Mouse (Mus musculus): Measurements from ENCODE around the gene Neil1.
A peak's percentile ranks its signal among the peaks of the same experiment; 100 is the strongest.

Gene Neil1

GRCm38 (mm10) chr9:57138507-57138906, 9.6 kb downstream of the Neil1 start:
- DNase-seq = no peak

- no peak for DNase-seq
Observed at GRCm38 (mm10) chr9:57137777-57138176, 10.3 kb downstream of the Neil1 start.

GRCm38 (mm10) chr9:57137246-57137645, 10.9 kb downstream of the Neil1 start:
- no peak for DNase-seq

- peak; percentile 95 for DNase-seq
Observed at GRCm38 (mm10) chr9:57130577-57131433, 17.3 kb downstream of the Neil1 start, which contains the start of gene Man2c1. Gene Man2c1, plus strand, starts transcription at chr9:57130690.

- DNase-seq = no peak
Observed at GRCm38 (mm10) chr9:57129641-57130040, 18.5 kb downstream of the Neil1 start.

DNA sequence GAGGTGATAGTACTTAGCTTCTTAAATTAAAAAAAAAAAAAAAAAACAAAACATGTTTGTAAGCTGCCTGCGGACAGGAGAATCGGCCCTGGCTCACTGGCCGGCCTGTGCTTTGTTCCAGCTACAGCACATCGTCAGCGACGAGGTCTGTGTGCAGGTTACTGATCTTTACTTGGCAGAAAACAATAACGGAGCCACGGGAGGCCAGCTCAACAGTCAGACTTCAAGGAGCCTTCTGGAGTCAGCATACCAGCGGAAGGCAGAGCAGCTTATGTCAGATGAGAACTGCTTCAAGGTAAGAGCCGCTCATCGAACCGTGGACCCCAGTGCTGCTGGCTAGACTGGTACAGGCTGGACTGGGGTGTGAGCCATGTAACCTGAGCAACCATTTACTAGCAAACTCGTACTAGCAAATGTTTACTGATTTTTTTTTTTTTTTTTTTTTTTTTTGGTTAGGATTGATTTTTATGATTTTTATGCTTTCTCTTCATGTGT, 30.8 kb downstream of the Neil1 start:
- DNase-seq = peak; percentile 22
